Mouse (Mus musculus) kidney, adult 9 months (tissue): ENCODE results near the gene Dvl2.

Experiments
- DNase-seq: peaks from one replicate; pipeline ENCODE4 v3.0.0; 2022

Gene Dvl2

DNA sequence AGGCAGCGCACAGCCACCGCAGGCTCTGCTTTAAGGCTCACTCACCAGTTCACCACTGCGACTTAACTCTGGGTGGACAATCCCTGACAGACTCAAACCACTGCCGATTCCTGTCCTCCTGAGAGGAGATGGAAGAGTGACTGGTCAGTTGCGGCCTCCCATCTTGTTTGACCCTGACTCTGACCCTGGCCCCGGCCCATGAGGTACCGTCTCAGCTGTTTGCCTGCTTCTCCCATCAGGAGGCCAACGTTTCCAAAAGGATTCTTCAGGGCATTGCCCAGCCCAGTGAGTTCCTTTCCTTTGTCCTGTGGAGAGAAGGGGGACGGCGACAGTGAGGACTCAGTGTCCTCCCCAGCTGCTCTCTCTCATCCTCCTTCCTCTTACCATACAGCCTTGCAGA lies 10.6 kb downstream of the Dvl2 start:
- DNase-seq, result no peak

GRCm38 (mm10) chr11:70012931-70013330 lies 12.5 kb downstream of the Dvl2 start:
- no peak for DNase-seq

GRCm38 (mm10) chr11:70013408-70013807 lies 13.0 kb downstream of the Dvl2 start:
- no peak for DNase-seq

DNA sequence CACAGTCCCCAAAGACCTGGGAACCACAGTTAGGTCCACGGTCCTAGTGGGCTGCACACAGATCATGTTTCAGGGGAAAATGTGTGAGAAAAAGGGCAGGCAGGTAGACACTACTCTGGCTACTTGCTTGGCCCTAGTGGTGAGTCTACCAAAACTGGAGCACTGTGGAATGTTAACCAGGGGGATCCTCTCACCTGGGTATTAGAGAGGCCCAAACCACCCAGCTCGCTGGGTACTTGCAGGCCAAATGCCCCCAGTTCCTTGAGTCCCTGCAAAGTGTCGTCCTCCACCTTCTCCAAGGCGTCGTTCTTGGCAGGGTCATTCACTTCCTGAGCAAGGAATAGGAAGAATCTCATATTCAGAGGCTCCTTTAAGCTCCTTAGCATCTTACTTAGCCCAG lies 13.7 kb downstream of the Dvl2 start:
- DNase-seq, result no peak

- DNase-seq, result peak; percentile 95
These were observed 14.6 kb downstream of the Dvl2 start, which contains the start of gene Acadvl for GRCm38 (mm10) chr11:70014880-70015558. Acadvl (minus strand) TSS chr11:70015411.

DNA sequence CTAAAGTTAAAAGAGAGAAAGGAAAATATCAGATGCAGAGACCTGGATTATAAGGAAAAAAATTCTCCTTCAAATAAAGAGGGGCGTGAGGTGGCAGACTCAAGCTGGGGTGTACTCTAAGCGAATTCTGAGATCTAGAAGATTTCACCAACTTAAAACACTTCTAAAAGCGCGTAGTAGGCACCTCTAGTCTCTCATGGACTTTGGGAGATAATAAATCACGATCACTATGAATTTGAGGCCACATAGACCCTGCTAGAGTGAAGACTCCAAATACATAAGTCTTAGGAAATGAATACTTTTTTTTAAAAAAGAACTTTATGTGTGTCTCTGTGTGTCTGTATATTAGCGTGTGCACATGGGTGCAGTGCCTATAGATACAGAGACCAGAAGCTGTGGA lies 15.3 kb downstream of the Dvl2 start:
- DNase-seq, result peak; percentile 8

DNA sequence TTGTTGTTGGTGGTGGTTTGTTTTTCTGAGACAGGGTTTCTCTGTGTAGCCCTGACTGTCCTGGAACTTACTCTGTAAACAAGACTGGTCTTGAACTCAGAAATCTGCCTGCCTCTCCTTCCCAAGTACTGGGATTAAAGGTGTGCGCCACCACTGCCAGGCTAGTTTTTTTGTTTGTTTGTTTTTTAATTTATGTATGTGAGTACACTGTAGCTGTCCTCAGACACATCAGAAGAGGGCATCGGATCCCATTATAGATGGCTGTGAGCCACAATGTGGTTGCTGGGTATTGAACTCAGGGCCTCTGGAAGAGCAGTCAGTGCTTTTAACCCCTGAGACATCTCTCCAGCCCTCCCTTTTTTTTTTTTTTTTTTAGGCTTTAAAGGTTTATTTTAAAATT lies 15.8 kb downstream of the Dvl2 start:
- peak; percentile 8 for DNase-seq

- DNase-seq, result peak; percentile 9
These were observed 16.3 kb downstream of the Dvl2 start, which contains the start of gene Dlg4 for GRCm38 (mm10) chr11:70016669-70017068. Dlg4 (plus strand) TSS chr11:70016942.

DNA sequence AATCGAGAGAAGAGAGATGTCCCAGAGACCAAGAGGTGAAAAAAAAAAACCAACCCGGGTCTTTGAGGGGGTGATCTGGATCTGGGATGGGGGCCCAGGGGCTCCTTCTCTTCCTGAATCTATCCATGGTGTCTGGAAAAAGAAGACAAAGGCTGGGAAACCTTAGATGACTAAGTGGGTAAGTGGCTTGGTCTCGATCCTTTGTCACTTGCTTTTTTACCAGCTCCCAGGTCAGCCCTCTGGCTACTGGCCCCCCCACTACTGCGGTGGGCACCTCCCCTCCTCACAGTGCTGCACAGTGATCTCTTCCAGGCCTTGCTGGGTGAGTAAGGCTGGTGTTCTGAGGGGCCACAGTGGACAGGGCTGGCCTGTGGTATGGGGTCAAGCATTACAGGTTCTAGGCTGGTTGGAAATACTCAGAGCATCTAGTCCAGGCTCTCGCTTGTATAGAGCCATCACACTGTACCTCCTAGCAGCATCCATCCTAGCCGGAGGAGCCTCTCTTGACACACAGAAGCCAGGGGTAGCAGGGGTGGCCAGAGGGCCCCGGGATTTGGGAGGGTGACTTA lies 16.9 kb downstream of the Dvl2 start:
- DNase-seq, result peak; percentile 21

- DNase-seq, result peak; percentile 36
These were observed 18.0 kb downstream of the Dvl2 start for GRCm38 (mm10) chr11:70018131-70018990.

- DNase-seq, result no peak
These were observed 19.2 kb downstream of the Dvl2 start for GRCm38 (mm10) chr11:70019495-70020021.

- DNase-seq, result no peak
These were observed 19.7 kb downstream of the Dvl2 start for GRCm38 (mm10) chr11:70020022-70020631.

DNA sequence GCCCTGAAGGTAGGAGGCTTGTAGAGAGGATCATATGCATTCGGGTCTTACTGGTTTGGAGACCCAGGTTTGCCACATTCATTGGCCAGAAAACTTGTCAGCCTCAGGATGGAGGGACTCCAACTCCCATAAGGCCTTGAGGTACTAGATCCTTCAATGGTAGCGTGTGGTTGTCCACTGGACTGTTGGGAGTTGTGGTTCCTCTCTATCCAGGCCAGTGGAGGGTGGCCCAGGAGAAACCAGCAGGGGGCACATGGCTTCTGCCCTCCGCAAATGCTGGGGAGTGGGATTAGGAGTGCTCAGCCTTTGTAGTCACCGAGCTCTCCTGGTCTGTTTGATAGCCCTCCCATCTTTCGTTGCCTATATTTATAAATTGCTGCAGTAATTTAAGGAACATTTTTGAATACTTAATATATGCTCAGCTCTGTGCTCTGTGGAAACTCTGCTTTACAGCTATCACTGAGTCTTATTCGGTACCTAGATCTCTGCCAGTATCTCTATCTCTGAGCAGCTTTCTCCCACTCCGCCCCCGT lies 20.4 kb downstream of the Dvl2 start:
- DNase-seq, result peak; percentile 89

GRCm38 (mm10) chr11:70021264-70022132 lies 21.1 kb downstream of the Dvl2 start:
- DNase-seq, result peak; percentile 98

DNA sequence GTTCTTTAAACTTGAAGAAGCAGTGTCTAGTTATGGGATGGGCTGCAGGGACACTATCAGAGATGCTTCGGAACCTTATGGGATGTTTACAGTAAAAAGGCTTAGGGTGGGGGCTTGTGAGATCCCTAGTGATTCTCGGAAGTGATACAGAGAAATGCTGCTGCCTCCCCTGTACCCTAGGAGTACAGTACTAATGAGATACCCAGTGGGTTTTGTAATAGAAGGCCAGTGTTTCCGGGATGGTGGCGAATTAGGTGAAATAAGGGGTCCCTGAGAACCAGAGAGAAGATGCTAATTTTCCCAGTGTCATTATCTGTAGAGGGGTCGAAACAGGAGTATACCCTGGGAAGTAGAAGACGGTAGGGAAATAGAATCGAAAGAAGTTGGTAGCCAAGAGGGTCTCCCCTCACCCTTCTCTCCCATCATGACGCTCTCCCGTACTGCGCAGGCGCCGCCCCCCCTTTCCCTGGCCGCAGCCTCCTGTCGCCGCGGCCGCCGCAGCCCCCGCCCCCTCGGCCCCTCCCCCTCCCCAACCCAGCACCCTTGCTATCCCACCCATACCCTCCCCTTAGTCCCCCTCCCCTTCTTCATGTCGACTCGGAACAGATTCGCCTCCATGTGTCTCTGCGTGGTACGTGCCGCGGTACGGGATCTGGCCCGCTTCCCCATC lies 23.2 kb downstream of the Dvl2 start:
- no peak for DNase-seq

DNA sequence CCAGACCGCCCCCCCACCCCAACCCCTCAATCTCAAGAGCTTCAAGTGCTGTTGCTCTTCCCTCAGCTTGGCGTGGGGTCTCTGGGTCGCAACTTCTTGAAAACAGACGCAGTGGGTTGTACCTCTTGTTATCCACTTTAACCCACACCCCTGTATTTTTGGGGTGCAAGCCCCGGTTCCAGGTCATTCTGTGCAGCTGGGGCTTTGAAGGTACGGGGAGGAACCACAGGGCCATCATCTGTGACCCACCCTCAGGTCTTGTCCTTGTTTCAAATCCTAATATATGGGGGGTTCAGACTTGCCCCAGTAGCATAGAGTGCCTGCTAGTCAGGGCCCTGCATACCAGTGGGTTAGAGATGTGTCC lies 23.7 kb downstream of the Dvl2 start:
- no peak for DNase-seq

DNA sequence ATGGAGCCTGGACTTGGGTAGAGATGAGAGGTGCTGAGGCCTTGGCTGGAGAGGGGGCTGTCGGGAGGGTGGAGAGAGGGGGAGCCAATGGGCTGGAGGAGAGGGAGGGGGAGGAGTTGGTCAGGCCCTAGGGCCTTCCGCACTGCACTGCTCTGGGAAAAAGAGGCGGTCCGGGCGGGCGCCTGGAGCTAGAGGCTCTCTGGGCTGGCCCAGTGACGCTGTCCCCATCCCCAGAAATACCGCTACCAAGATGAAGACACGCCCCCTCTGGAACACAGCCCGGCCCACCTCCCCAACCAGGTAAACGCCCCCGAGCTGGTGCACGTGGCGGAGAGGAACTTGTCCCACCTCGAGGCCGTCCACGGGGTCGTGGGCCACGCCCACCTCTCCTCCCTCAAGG lies 26.3 kb downstream of the Dvl2 start:
- DNase-seq, result no peak

- DNase-seq, result no peak
These were observed 27.0 kb downstream of the Dvl2 start for GRCm38 (mm10) chr11:70027397-70027796.

DNA sequence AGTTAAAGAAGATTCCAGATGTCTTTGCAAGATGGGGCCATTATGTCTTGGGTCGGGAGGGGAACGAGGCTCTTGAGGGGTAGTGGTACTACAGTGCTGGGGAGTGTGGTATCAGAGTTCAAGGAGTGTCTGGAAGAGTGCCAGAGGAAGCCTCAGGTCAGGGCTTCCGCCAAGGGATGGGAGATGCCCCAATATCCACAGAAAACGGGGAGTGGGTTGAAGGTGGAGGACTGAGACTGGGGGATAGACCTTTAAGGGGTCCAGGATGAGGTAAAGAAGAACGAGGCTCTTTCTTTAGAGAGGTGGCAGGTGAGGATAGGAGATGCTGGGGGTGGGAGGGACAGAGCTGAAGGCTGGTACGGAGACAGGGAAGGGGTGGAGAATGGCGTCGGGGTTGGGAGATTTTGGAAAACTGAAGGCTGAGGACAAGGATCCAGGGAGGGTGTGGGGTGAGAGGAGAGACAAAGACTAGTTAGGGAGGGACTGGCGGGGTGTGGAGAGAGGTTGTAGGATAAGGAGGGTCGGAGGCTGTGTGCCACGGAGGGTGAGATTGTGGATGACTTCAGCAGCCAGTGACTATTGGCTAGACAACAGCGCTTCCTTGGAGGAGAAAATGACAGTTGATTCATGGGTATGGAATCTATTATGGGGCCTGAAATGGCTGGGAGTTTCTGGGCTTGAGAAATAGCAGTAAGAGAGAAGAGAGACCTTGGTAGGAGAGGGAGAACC lies 28.2 kb downstream of the Dvl2 start:
- DNase-seq, result no peak

DNA sequence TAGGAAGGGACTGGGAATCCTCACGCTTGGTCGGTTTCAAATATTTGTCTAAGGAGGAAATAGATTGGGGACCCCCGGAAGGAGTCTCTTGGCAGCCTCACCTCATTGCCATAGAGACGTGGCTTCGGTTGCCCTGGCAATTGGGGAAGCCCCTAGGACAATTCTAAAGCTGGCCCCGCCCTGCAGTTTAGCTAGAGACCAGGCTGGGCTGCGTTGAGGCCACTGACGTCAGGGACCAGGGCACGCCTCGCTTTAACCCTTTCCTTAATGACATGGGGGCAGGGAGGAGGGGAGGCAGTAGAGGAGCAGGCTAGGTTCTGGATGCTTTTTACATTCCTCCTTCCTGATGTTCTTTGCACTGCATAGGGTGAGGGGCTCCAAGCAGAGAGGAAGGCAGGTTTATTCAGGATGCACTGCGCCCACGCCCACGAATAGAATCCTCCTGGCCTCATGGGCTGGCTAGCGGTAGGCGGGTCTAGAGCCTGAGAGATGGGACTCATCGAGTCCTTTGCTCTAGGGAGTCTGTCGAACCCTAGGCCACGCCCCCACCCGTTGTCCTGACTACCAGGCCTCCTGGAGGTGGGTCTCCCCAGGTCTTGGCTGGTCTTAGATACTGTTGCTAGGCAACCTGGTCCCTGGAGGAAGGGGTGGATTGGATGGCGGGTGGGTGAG lies 28.9 kb downstream of the Dvl2 start:
- DNase-seq, result no peak
